Mouse (Mus musculus) bone marrow, adult 2 months (tissue): Measurements from ENCODE around the gene Fgd6. TPM values are rescaled to one million over a fixed set of nuclear protein-coding genes. Genes with fewer than 3 reads are reported as not detected.

ENCODE experiments used
- H3K27ac ChIP-seq: fragments of 200-500 bp; 2 replicates; pipeline ENCODE4 v1.5.1; 2012; ENCODE audit warnings: low read depth, mild to moderate bottlenecking, control low read depth, inconsistent platforms, low read length; ENCODE audit not compliant: control insufficient read depth, poor library complexity, insufficient read depth
- H3K4me1 ChIP-seq: fragments of 200-500 bp; 2 replicates; pipeline ENCODE4 v1.6.1; 2011; ENCODE audit warnings: low read length; ENCODE audit not compliant: control insufficient read depth, insufficient read depth
- H3K4me3 ChIP-seq: fragments of 200-500 bp; replicated peaks from 2 replicates; pipeline ENCODE3; 2011; ENCODE audit warnings: mild to moderate bottlenecking, low read depth, low read length, control low read depth; ENCODE audit not compliant: control insufficient read depth
- CTCF ChIP-seq: fragments of 200-500 bp; IDR thresholded peaks from 2 replicates; pipeline ENCODE4 v1.5.1; 2011; ENCODE audit warnings: low read length, control low read depth; ENCODE audit not compliant: control insufficient read depth, insufficient read depth
- POLR2A ChIP-seq: fragments of 200-500 bp; IDR thresholded peaks from 2 replicates; pipeline ENCODE4 v1.6.1; 2011; ENCODE audit warnings: low read depth, mild to moderate bottlenecking, control low read depth, low read length, borderline replicate concordance; ENCODE audit not compliant: control insufficient read depth
- WGBS: fragments of 180-500 bp; shearing (Covaris S2); methylation state at CpG from one replicate; pipeline ENCODE4 v1.1.7; 2018; 5-methylcytosine and 5-hydroxymethylcytosine counted together
- polyA plus RNA-seq: library from polyadenylated mRNA; stranded (reverse); fragments of >200 nt; gene quantifications from 2 replicates; pipeline ENCODE4 v1.2.4, GENCODE M21; 2011; ENCODE audit warnings: low replicate concordance; ENCODE audit not compliant: missing spikeins, insufficient read depth, insufficient read length

Fgd6 gene
- polyA plus RNA-seq, 1 experiment: 4.0 TPM

GRCm38 (mm10) chr10:94068701-94069100, 32.9 kb downstream of the Fgd6 start:
- Histone ChIP-seq H3K4me1 (no peaks in the 10 kb centered on the region), H3K4me3 (no peak overlapping the region), H3K27ac (no peak overlapping the region)
- no peak for TF ChIP-seq POLR2A
- no peak for TF ChIP-seq CTCF
- 85% methylated on average over 5 of the region's 5 CpGs for WGBS

GRCm38 (mm10) chr10:94071641-94072040, 35.8 kb downstream of the Fgd6 start:
- 88% methylated on average over 7 of the region's 7 CpGs for WGBS
- TF ChIP-seq CTCF: no peak
- no peak for TF ChIP-seq POLR2A
- H3K27ac ChIP-seq: no peak overlapping the region
- no peaks in the 10 kb centered on the region for H3K4me1 ChIP-seq
- H3K4me3 ChIP-seq: no peak overlapping the region

GRCm38 (mm10) chr10:94072261-94072915, 36.6 kb downstream of the Fgd6 start:
- TF ChIP-seq CTCF (no peak), POLR2A (no peak)
- Histone ChIP-seq H3K4me1 (no peaks in the 10 kb centered on the region), H3K27ac (no peak overlapping the region), H3K4me3 (no peak overlapping the region)
- WGBS: 56% methylated on average over 10 of the region's 10 CpGs

GRCm38 (mm10) chr10:94072916-94073465, 37.2 kb downstream of the Fgd6 start:
- WGBS: 80% methylated on average over 4 of the region's 4 CpGs
- no peak overlapping the region for H3K27ac ChIP-seq
- no peaks in the 10 kb centered on the region for H3K4me1 ChIP-seq
- TF ChIP-seq CTCF: no peak
- no peak for TF ChIP-seq POLR2A
- no peak overlapping the region for H3K4me3 ChIP-seq

GRCm38 (mm10) chr10:94076966-94077825, 41.4 kb downstream of the Fgd6 start:
- TF ChIP-seq CTCF (no peak), POLR2A (no peak)
- H3K4me3 ChIP-seq: no peak overlapping the region
- H3K4me1 ChIP-seq: no peaks in the 10 kb centered on the region
- whole genome bisulfite sequencing: 91% methylated on average over 14 of the region's 14 CpGs
- H3K27ac ChIP-seq: no peak overlapping the region

GRCm38 (mm10) chr10:94080740-94081139, 44.9 kb downstream of the Fgd6 start:
- 76% methylated on average over 3 of the region's 3 CpGs for WGBS

GRCm38 (mm10) chr10:94082040-94082734, 46.4 kb downstream of the Fgd6 start:
- no peak overlapping the region for H3K4me3 ChIP-seq
- TF ChIP-seq CTCF (no peak), POLR2A (no peak)
- 41% methylated on average over 7 of the region's 7 CpGs for WGBS

More at GRCm38 (mm10) chr10:94080740-94081139, 44.9 kb downstream of the Fgd6 start:
- Histone ChIP-seq H3K4me3 (no peak overlapping the region), H3K4me1 (no peaks in the 10 kb centered on the region; the same call in 1 of the 2 replicates), H3K27ac (no peak overlapping the region)
- TF ChIP-seq POLR2A (no peak), CTCF (no peak)

More at GRCm38 (mm10) chr10:94082040-94082734, 46.4 kb downstream of the Fgd6 start:
- no peaks in the 10 kb centered on the region; the same call in 1 of the 2 replicates for H3K4me1 ChIP-seq
- H3K27ac ChIP-seq: no peak overlapping the region
